Mouse (Mus musculus): ENCODE data around the gene Selenom.

Gene Selenom

GRCm38 (mm10) chr11:3548564-3549295, 34.2 kb downstream of the Selenom start:
- DNase-seq (ENCODE audit: low spot score) = no peak

GRCm38 (mm10) chr11:3549791-3550190, 35.3 kb downstream of the Selenom start:
- DNase-seq (ENCODE audit: low spot score) = no peak

GRCm38 (mm10) chr11:3554976-3555375, 40.5 kb downstream of the Selenom start:
- DNase-seq (ENCODE audit: low spot score) = no peak

GRCm38 (mm10) chr11:3557852-3558251, 43.4 kb downstream of the Selenom start:
- no peak for DNase-seq (ENCODE audit: low spot score)

GRCm38 (mm10) chr11:3560202-3560601, 45.7 kb downstream of the Selenom start:
- DNase-seq (ENCODE audit: low spot score) = no peak

- DNase-seq (ENCODE audit: low spot score) = no peak
These were observed 49.4 kb downstream of the Selenom start for GRCm38 (mm10) chr11:3563853-3564252.

- DNase-seq (ENCODE audit: low spot score) = no peak
These were observed 50.0 kb downstream of the Selenom start for GRCm38 (mm10) chr11:3564451-3564850.

- DNase-seq (ENCODE audit: low spot score) = no peak
These were observed 51.5 kb downstream of the Selenom start for GRCm38 (mm10) chr11:3566018-3566417.

All from T-cell, adult 2 months (primary cell).